Mouse (Mus musculus) cerebellum, adult (tissue): ENCODE results near the gene Serpina10.
"Not testable (repeated sequence)": the region's sequence is repeated elsewhere in the genome, so short reads cannot be mapped to it uniquely, and the experiment has no call there.

Experiments
- ATAC-seq: cut with Nextera tagmentation; 2 replicates; pipeline ENCODE4 v1.9.2; 2017; ENCODE audit warnings: mild to moderate bottlenecking, moderate library complexity, mixed read lengths; ENCODE audit not compliant: insufficient number of reproducible peaks, low FRiP score, low TSS enrichment

Serpina10 gene

DNA sequence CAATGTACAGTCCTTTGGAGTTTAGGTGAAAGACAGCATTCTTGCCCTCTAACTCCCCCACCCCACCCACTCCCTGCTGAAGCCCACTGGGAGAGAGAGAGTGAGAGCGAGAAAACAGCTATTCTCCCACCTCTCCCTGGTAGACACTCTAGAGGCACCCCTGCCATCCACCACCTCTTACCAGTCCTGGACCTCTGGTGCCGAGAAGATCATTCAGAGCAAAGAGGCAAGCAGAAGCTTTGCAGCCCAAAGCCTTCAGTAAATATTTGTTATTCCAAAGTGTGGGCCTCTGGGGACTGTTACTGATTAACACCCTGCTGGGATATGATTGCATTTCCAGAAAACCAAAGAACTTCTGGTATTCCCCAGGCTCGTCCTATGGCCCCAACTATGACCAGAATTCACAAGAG is at the start of gene Serpina10:
TSS of gene Serpina10 (minus strand) at position 242 of the 410 bp plus-strand sequence.
- ATAC-seq = 0 out of 2 replicates have a peak, but pooled peaks have one; percentile 37

DNA sequence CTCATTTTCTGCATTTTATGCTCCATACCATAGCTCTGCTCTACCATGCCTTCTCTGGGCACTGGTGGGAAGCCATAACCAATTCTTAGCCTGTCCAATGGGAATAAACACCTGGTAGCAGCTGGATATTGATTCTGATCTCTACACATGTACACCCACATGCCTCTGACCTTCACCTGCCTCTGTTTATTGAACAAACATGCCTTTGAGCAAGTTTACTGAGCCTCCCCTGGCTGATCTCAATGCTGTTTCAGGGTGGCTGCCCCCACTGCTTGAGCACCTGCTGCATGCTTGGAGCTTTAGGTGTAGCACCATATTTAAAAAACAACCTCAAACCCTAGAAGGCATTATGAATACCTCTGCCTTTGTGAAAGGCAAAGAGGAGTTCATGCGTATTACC is 48.6 kb upstream of the Serpina10 start:
- ATAC-seq = not testable (repeated sequence)

DNA sequence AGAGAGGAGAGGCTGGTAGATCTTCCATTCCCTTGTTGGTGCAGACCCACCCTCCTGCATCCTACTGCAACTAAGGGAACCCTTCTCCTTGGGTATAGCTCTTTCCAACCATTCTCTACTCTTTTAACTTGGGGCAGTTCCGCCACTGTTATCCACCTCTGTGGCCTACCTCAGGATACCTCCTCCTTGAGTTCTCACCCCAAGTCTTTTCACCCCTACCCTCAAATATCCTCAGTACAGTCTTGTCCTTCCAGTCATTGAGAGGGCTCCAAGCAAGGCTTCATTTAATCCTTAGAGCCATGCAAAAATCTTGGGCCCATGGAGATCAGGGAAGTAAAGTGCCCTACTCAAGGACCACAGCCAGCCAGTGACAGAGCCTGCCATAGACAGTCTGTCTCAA is 44.8 kb upstream of the Serpina10 start, which contains the start of gene Serpina16:
TSS of gene Serpina16 (minus strand) at position 101 of the 400 bp plus-strand sequence.
- ATAC-seq = no peak

DNA sequence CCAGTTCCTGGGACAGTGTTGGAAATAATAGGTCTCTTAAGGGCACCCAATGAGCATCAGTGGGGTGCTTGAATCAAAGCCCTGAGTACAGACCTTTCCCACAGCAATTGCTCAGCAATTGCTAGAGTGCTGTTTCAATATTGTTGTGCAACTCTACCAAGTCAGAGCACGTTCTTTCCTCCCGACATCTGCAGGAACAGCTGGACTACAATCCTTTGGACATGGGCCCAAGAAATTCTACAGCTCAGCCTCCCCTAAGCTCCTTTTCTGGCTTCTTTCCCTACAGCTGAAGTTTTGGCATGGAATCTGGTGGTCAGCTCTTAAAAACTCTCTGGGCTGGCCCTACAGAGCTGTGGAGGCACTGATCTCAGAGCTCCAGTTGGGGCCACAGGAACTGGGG is 41.9 kb upstream of the Serpina10 start:
- no peak for ATAC-seq

DNA sequence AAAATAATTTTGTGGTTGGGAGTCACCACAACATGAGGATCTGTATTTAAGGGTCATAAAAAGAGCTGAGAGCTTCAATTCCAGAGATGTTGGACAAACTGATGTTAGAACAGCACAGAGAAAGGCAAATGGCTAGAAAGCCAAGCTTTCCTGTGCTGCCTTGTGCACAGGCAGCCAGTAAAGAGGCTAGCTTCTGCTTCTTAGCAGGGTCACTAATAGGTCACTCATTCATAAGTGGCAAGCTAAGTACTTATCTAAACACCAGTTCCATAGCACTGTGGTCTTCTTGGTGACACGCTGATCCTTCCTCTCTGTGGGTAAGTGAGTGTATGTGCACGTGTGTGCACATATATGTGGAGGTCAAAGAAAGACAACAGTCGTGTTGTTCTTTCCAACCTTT is 40.2 kb upstream of the Serpina10 start:
- no peak for ATAC-seq

DNA sequence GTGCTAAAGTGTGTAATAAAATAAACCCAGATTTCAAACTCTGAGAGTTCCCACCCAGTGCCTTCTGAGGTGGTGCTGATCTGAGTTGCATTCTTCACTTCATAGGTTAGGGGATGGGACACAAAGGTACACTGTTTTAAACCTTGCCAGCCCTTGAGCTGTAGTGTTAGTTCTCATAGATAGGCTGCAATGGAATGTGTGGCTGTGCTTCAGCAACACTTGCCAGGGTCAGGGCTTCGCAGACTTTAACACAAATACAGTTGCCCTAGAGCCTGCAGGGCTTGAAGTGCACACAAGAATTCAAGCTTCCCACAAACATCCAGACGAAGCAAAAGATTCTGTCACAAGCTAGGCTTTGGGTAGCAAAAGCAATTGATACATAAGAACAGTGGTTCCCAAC is 39.7 kb upstream of the Serpina10 start:
- ATAC-seq = no peak

DNA sequence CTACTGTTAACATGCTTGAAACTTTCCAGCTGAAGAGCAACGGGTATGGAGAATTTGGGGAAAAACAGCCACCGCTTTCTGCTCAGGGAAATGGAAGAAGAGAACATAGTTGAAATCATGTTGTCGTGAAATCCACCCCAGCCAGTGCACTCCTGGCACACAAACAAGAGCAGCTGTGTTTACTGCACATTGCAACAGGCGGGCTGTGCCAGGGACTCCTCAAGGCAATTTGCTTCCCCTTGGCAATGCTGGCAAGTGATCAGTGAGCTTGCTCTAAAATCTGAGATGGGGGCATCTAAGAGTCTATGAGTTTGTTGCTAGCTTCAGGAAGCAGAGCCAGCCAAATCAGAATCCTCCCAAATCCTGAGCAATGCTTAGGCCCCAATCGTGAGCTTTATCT is 39.1 kb upstream of the Serpina10 start:
- no peak for ATAC-seq

DNA sequence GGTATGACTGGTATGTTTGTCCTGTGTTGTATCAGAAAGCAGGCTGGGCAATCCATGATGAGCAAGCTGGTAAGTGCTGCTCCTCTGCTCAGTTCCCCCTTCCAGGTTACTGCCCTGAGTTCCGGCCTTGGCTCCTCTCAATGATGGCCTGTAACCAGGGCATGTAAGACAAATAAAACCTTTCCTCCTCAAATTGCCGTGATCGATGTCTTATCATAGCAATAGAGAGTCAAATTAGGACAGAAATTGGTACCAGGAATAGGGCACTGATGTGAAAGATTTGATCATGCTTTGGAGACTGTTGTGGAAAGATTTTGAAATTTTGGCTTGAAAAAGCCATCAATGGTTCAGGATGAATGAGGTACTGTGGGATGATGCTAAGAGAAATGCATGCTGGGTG is 34.0 kb upstream of the Serpina10 start:
- ATAC-seq = no peak

DNA sequence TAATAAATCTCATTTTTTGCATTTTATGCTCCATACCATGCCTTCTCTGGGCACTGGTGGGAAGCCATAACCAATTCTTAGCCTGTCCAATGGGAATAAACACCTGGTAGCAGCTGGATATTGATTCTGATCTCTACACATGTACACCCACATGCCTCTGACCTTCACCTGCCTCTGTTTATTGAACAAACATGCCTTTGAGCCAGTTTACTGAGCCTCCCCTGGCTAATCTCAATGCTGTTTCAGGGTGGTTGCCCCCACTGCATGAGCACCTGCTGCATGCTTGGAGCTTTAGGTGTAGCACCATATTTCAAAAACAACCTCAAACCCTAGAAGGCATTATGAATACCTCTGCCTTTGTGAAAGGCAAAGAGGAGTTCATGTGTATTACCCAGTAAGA is 30.8 kb upstream of the Serpina10 start:
- not testable (repeated sequence) for ATAC-seq

DNA sequence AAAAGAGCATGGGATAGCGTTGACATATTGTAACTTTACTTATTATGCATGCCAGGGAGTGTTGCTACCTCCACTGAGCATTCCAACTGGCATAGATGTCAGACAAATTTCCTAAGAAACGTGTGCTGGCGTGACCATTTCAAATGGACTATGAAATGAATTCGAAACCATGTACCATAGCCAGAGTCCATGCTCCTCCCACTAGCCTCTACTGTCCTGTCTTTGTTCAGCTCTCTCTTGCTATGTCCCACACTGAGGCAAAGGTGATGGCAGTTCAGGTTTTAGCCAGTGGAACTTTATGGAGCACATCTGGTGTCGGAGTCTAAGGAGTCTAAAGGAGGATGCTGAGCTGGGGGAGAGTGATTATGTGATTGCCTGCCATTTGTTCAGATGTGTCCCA is 28.8 kb upstream of the Serpina10 start:
- ATAC-seq = no peak

DNA sequence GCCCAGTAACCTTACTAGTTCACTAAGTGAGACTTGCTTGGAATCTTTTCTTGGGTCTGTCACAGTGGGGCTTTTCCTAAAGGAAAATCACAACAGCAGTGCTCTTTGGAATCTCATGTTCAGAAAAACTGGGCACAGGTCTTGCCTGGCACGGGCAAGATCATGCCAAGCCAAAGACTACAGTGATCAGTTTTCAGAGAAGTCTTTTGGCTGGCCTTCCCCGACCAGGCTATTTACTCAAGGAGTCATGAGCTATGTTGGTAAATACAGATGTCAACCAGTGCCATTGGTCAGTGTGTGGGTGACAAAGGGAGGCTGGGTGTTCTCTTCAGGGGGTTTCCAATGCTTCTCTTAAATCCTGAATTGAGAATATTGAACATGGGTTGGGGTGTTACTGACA is 27.9 kb upstream of the Serpina10 start:
- no peak for ATAC-seq

DNA sequence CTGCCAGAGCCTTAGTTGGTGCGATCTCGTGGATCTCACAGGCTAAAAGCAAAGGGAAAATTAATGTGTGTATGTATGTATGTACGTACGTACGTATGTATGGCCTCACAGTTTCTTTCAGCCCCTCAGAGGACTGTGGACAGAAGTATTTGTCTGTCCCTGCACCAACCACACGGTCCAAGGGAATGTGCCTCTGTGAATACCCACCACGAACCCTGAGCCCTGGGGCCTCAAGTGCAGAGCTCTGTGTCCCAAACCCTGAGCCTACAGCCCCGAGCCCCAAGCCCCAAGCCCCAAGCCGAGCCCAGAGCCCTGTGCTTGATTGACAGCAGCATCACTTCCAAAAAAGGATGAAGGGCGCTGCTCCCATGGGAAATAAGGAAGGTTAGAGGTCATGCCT is 26.7 kb upstream of the Serpina10 start:
- ATAC-seq = no peak

DNA sequence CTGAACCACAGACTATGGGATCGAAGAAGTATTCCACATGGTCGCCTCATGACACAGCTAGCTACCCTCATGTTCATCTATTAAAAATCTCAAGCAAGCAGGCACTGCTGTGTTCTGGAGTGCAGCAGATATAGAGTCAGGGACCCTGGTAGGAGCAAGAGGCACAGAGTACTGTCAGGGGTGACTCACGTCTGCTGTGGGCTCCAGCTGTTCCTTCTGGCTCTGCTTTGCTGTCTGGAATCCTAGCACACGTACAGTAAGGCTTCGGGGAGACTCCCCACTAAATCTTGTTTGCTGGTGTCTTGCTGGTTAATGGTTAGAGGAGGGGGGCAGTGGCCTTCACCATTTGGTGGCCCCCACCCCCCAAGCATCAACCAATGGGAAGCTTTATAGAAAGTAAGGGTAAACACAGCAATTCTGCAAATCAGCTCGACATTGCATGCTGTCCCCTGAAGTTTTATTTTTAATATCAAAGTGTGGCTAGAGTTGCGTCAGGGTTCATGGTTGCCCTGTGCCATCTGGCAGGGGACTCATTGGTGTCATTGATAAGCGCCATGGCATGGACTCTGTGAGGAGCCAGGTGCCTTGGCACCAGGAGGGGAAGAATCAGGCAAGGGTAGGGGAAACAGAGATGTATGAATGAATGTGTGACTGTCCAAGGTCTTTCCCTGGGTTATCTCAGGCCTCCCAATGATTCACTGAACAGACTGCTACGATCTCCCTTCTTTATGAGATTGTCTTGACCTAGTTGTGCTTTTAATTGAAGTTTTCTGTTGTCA is 25.8 kb upstream of the Serpina10 start, which contains the start of gene Serpina6:
TSS of gene Serpina6 (minus strand) at position 365 of the 779 bp plus-strand sequence.
- ATAC-seq = no peak

DNA sequence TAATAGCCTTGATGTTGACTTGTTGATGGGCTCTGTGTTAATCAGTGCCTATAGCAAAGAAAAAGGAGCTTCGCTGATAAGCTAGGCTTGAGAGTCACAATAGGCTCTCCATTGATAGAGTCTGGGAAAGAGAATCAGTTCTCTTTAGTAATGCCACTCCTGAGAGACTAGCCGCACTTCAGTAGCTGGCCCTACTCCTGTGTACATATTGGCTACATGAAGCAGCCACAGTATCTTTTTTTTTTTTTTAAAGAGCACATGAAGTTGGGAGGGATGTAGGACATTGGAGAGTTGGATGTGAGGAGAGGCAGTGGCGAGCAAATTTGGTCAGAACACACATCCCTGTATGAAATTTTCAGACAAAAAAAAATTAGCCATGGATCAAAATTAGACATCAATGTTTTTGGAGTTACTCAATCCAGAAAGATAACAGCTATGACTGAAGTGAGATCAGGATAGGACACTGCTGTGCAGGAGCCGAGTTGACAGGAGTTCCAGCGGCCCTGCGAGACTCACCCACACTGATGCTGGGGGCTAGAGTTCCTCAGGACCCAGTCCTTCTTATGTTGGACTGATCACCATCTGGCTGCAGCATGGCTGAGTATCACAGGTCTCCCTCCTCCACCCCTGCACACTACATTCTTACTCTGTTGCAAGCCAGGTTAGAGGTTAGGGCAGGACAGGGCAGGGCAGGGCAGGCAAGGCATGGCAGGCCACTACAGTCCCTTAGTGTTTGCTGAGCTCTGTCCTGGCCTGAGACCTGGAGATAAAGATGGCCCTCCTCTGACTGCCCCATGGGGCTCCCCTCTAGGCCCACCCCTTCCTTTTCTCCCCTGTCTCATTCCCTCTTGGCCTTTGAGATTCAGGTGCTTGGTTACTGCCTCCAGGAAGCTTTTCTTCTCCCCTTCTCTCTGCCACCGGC is 24.1 kb upstream of the Serpina10 start:
- ATAC-seq = no peak

DNA sequence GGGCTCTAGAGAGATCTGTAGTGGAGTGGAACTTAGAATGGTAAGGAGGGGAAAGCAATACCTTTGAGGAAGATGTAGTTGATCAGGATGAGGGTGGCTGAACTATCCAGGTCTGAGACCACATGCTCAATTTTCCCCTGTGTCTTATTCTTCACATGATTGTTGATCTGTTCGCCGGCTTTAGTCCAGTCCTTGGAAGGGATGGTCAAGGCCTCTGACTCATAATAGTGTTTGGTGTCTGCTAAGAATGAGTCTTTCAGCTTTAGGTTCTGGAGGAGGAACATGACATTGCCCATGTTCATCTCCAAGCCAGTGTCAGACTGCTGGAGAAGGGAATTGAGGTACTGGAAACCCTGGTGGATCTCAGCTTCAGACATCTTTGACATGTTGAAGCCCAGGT is 22.6 kb upstream of the Serpina10 start:
- ATAC-seq = no peak

DNA sequence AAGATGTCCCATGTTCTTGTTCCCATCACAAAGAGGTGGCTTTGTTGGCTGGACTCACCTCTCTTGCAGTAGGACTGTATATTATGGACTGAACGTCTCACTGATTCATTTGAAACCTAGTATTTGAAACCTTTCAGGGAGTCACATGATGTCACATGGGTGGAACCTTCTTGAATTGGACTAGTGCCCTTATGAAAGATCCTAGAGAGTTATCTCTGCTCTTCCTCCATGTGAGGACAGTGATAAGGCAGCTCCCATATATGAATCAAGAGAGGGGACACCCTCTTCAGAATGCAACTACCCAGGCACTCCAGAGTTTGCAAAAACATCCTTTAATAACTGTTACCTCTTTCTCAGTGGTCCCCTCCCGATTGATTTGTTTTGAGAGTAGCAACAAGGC is 15.1 kb upstream of the Serpina10 start:
- no peak for ATAC-seq

DNA sequence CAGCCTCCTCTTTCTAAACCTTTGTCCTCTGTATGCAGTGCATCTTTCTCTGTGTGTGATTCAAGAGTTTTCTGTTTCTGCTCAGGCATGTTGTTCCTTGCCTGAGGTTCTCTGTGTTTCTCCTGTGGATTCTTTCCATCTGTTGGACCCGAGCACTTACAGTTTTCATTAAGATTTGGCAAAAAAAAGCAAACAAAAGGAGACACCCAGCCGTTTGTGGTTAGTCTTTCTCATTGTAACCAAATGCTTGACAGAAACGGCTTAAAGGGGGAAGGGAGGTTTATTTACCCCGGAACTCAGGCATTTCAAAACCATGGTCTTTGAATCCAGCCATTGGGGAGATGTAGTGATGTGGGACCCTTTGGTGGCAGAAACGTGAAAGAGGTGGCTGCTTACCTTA is 13.4 kb upstream of the Serpina10 start:
- no peak for ATAC-seq

DNA sequence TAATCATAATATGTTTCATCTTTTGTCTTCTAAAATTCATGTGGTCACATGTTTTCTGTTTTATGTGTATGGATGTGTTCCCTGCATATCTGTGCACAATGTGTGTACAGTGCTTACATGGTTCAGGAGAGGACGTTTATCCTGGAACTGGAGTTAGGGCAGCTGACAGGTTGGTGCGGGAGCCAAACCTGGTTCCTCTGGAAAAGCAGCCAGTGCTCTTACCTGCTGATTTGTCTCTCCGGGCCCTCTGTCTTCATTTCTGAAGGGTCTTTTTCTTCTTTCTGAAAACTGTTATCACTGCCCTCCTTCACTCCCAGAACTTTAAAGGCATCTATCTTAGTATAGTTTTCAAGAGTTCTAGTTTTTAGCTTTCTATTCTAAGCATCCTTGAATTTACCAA is 12.6 kb upstream of the Serpina10 start:
- ATAC-seq = no peak

DNA sequence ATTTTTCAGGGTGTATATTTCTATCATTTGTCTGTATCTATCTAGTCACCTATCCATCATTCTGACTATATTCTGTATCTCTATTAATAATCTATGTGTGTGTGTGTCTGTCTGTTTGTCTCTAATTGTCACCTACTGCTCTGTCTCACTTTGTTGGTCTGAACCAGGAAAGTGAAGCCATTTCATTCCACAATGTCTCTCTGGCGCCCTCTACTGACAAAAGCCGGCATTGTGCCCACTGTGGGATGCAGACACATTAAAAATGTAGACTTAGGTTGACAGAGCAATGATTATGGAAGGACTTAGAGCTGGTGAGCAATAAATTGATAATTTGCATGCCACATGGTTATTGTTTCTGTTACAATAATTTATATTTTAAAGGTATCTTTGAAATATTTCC is 12.1 kb upstream of the Serpina10 start:
- no peak for ATAC-seq

DNA sequence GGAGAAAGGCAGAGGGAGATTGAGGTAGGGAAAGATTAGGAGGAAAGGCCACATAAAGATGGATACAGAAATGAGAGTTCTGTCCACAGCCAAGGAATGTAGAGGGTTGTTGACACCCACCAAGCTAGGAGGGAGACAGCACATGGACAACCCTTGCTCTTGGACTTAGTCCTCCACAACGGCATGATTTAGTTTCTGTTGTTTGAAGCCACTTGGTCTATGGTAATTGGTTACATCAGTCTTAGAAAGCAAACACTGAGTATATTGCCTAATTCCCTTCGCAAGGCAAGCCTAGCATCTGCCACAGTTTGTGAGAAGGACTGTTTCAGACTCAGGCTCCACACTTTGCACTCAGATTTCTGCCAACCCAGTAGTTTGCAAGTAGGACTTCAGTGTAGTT is 4.6 kb upstream of the Serpina10 start:
- ATAC-seq = no peak

DNA sequence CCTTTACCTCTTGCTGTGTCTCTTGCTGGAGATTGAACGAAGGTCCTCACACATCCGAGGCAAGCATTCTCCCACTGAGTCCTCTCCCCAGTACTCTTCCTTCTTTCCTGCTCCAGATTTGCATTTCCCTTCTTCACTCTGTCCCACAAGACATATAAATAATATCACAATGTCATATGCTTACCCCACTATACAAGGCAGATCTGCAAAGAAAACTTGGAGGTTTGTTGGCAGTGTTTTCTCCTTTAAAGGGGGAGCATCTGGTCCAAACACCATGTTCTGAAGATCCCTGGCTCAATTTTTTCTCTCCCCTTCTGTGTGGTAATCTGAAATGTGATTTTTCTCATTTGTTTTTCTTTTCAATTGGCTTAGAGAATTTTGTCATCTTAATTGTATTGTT is 3.2 kb upstream of the Serpina10 start:
- no peak for ATAC-seq
